Mouse (Mus musculus) testis, adult 2 months (tissue): ENCODE measurements around the gene Gm16381. TPM values are rescaled to one million over a fixed set of nuclear protein-coding genes. Genes with fewer than 3 reads are reported as not detected.
"Not testable (repeated sequence)": the region's sequence is repeated elsewhere in the genome, so short reads cannot be mapped to it uniquely, and the experiment has no call there.

Experiments used
- H3K27ac ChIP-seq: fragments of 200-500 bp; 2 replicates; pipeline ENCODE4 v1.5.1; 2012; ENCODE audit warnings: low read depth, low read length; ENCODE audit not compliant: control insufficient read depth, insufficient read depth
- H3K27me3 ChIP-seq: fragments of 200-500 bp; 2 replicates; pipeline ENCODE4 v1.6.1; 2012; ENCODE audit warnings: mild to moderate bottlenecking, low read length, moderate library complexity; ENCODE audit not compliant: control insufficient read depth, insufficient read depth
- H3K36me3 ChIP-seq: fragments of 200-500 bp; 2 replicates; pipeline ENCODE4 v1.6.1; 2012; ENCODE audit warnings: mild to moderate bottlenecking, low read length; ENCODE audit not compliant: control insufficient read depth, insufficient read depth
- H3K4me1 ChIP-seq: fragments of 200-500 bp; 2 replicates; pipeline ENCODE4 v1.6.1; 2012; ENCODE audit warnings: low read length; ENCODE audit not compliant: control insufficient read depth, insufficient read depth
- H3K4me3 ChIP-seq: fragments of 200-500 bp; 2 replicates; pipeline ENCODE4 v1.5.1; 2012; ENCODE audit warnings: low read depth, mild to moderate bottlenecking, low read length, moderate library complexity, mixed read lengths; ENCODE audit not compliant: control insufficient read depth
- polyA plus RNA-seq: library from polyadenylated mRNA; depleted of rRNA; stranded (reverse); fragments of >200 nt; gene quantifications from 2 replicates; pipeline ENCODE4 v1.2.3, GENCODE M21; 2012; rRNA removed

Gene Gm16381
- polyA plus RNA-seq = not detected in 2 replicates

GRCm38 (mm10) chr12:87644520-87644919 lies at the start of gene Gm16381:
Gene Gm16381, minus strand, starts transcription at chr12:87644620.
- H3K27ac ChIP-seq, H3K4me1 ChIP-seq, H3K4me3 ChIP-seq, H3K36me3 ChIP-seq, H3K27me3 ChIP-seq: not testable (repeated sequence)

GRCm38 (mm10) chr12:87652916-87653703 lies 8.7 kb upstream of the Gm16381 start:
- not testable (repeated sequence) for H3K36me3 ChIP-seq, H3K4me1 ChIP-seq, H3K27ac ChIP-seq, H3K4me3 ChIP-seq, H3K27me3 ChIP-seq

GRCm38 (mm10) chr12:87618569-87618968 lies 25.9 kb downstream of the Gm16381 start, which contains the start of gene Gm4027:
Gene Gm4027, plus strand, starts transcription at chr12:87618869.
- not testable (repeated sequence) for H3K27ac ChIP-seq, H3K4me3 ChIP-seq, H3K4me1 ChIP-seq, H3K36me3 ChIP-seq, H3K27me3 ChIP-seq

- not testable (repeated sequence) for H3K4me3 ChIP-seq, H3K27ac ChIP-seq, H3K27me3 ChIP-seq
Measured at GRCm38 (mm10) chr12:87602388-87602787, 42.0 kb downstream of the Gm16381 start, which contains the start of gene Oog1. Gene Oog1, plus strand, starts transcription at chr12:87602688.

GRCm38 (mm10) chr12:87601388-87601787 lies 43.0 kb downstream of the Gm16381 start:
- not testable (repeated sequence) for H3K4me1 ChIP-seq, H3K27me3 ChIP-seq, H3K27ac ChIP-seq, H3K4me3 ChIP-seq, H3K36me3 ChIP-seq

More at GRCm38 (mm10) chr12:87602388-87602787, 42.0 kb downstream of the Gm16381 start, which contains the start of gene Oog1:
- not testable (repeated sequence) for H3K4me1 ChIP-seq, H3K36me3 ChIP-seq

Other genes with a start within 250 kb of the Gm16381 start
- 38.2 and 41.0 TPM in 2 replicates for gene Slirp, start 200.7 kb downstream of the Gm16381 start, polyA plus RNA-seq
- 12.8 and 15.0 TPM in 2 replicates for gene Alkbh1, start 200.6 kb downstream of the Gm16381 start, polyA plus RNA-seq
- 15.9 and 16.4 TPM in 2 replicates for gene Snw1, start 172.3 kb downstream of the Gm16381 start, polyA plus RNA-seq
- gene Gm5788, start 149.9 kb downstream of the Gm16381 start, polyA plus RNA-seq = not detected in 2 replicates
- gene Gm8300, start 130.3 kb downstream of the Gm16381 start, polyA plus RNA-seq = not detected in 2 replicates
- gene Oog1, start 41.9 kb downstream of the Gm16381 start, polyA plus RNA-seq = 0.15 and 0.18 TPM in 2 replicates
- 1.7 and 2.0 TPM in 2 replicates for gene Gm4027, start 25.8 kb downstream of the Gm16381 start, polyA plus RNA-seq
- gene Gm21319, start 131.1 kb upstream of the Gm16381 start, polyA plus RNA-seq = not detected in 2 replicates
- gene Gm21936, start 150.9 kb upstream of the Gm16381 start, polyA plus RNA-seq = not detected in 2 replicates
- 0.46 and 1.4 TPM in 2 replicates for gene BB287469, start 172.0 kb upstream of the Gm16381 start, polyA plus RNA-seq
- gene Gm2001, start 197.7 kb upstream of the Gm16381 start, polyA plus RNA-seq = not detected in 2 replicates
- not detected in 2 replicates for gene Gm2016, start 229.5 kb upstream of the Gm16381 start, polyA plus RNA-seq